Mouse (Mus musculus) forebrain, embryonic 15.5 days (tissue): ENCODE results near the gene Uba2. TPM values are rescaled to one million over a fixed set of nuclear protein-coding genes. Genes with fewer than 3 reads are reported as not detected.
A peak's percentile ranks its signal among the peaks of the same experiment; 100 is the strongest.
"Not testable (repeated sequence)": the region's sequence is repeated elsewhere in the genome, so short reads cannot be mapped to it uniquely, and the experiment has no call there.

Source experiments
- ATAC-seq: fragments of 200-750 bp; cut with Nextera tagmentation; replicated peaks from 2 replicates; pipeline ENCODE4 v1.8.0; 2017; ENCODE audit warnings: mild to moderate bottlenecking, moderate TSS enrichment, moderate library complexity
- H3K27ac ChIP-seq: fragments of 300-500 bp; sonication (generic); replicated peaks from 2 replicates; pipeline ENCODE4 v1.5.1; 2015; ENCODE audit warnings: mild to moderate bottlenecking, inconsistent platforms
- H3K27me3 ChIP-seq: fragments of 300-500 bp; sonication (generic); 2 replicates; pipeline ENCODE4 v1.6.1; 2015; ENCODE audit warnings: inconsistent platforms
- H3K36me3 ChIP-seq: fragments of 300-500 bp; sonication (generic); 2 replicates; pipeline ENCODE4 v1.6.1; 2015; ENCODE audit warnings: mild to moderate bottlenecking, inconsistent platforms
- H3K4me1 ChIP-seq: fragments of 300-500 bp; sonication (generic); 2 replicates; pipeline ENCODE4 v1.6.1; 2015; ENCODE audit warnings: inconsistent platforms
- H3K4me2 ChIP-seq: fragments of 300-500 bp; sonication (generic); replicated peaks from 2 replicates; pipeline ENCODE4 v1.6.1; 2015; ENCODE audit warnings: mild to moderate bottlenecking, inconsistent platforms
- H3K4me3 ChIP-seq: fragments of 300-500 bp; sonication (generic); 2 replicates; pipeline ENCODE4 v1.5.1; 2015; ENCODE audit warnings: mild to moderate bottlenecking, inconsistent platforms
- H3K9ac ChIP-seq: fragments of 300-500 bp; sonication (generic); replicated peaks from 2 replicates; pipeline ENCODE4 v1.6.1; 2015; ENCODE audit warnings: mild to moderate bottlenecking, inconsistent platforms
- H3K9me3 ChIP-seq: fragments of 300-500 bp; sonication (generic); 2 replicates; pipeline ENCODE4 v1.6.1; 2016; ENCODE audit warnings: inconsistent platforms
- WGBS: fragments of 180-500 bp; shearing (Covaris S2); methylation state at CpG from one replicate; pipeline ENCODE4 v1.1.7; 2015; ENCODE audit warnings: mixed read lengths; 5-methylcytosine and 5-hydroxymethylcytosine counted together
- polyA plus RNA-seq: library from polyadenylated mRNA; unstranded; fragments of >200 nt; fragmentation: Nextera tagmentation; extraction: Ambion mirVana; gene quantifications from 2 replicates; pipeline ENCODE4 v1.2.1, GENCODE M21; 2015

The Uba2 gene
- polyA plus RNA-seq, 1 experiment from 2014 or later, result 208 TPM

- H3K9me3 ChIP-seq, result no peaks in the 10 kb centered on the region
- WGBS, result 59% methylated on average over 3 of the region's 3 CpGs
- peaks cover 16% of the 10 kb centered on the region for H3K36me3 ChIP-seq
- peak overlapping the region; percentile 75 for H3K4me2 ChIP-seq
- H3K4me3 ChIP-seq, result peak overlapping the region; percentile 69
- no peak for ATAC-seq
- no peaks in the 10 kb centered on the region for H3K27me3 ChIP-seq
- H3K9ac ChIP-seq, result peak overlapping the region; percentile 83
- H3K4me1 ChIP-seq, result peaks cover 9% of the 10 kb centered on the region
- H3K27ac ChIP-seq, result no peak overlapping the region
Measured at GRCm38 (mm10) chr7:34195632-34196031, 26.2 kb upstream of the Uba2 start.

- no peak overlapping the region for H3K4me2 ChIP-seq
- no peak overlapping the region for H3K27ac ChIP-seq
- ATAC-seq, result no peak
- no peak overlapping the region for H3K4me3 ChIP-seq
- 89% methylated on average over 6 of the region's 6 CpGs for WGBS
- H3K9me3 ChIP-seq, result no peaks in the 10 kb centered on the region
- peaks cover 33% of the 10 kb centered on the region for H3K36me3 ChIP-seq
- H3K27me3 ChIP-seq, result no peaks in the 10 kb centered on the region
- peaks cover 9% of the 10 kb centered on the region for H3K4me1 ChIP-seq
- H3K9ac ChIP-seq, result no peak overlapping the region
Measured at GRCm38 (mm10) chr7:34192825-34193224, 23.4 kb upstream of the Uba2 start.

GRCm38 (mm10) chr7:34189376-34189989 is 20.1 kb upstream of the Uba2 start:
- no peak for ATAC-seq
- Histone ChIP-seq H3K27ac (no peak overlapping the region), H3K36me3 (peaks cover 62% of the 10 kb centered on the region), H3K4me3 (no peak overlapping the region), H3K9me3 (no peaks in the 10 kb centered on the region), H3K4me1 (no peaks in the 10 kb centered on the region), H3K9ac (no peak overlapping the region), H3K27me3 (no peaks in the 10 kb centered on the region), H3K4me2 (no peak overlapping the region)
- 90% methylated on average over 12 of the region's 12 CpGs for WGBS

- peaks cover 43% of the 10 kb centered on the region for H3K36me3 ChIP-seq
- no peak overlapping the region for H3K4me2 ChIP-seq
- H3K9ac ChIP-seq, result no peak overlapping the region
- no peak for ATAC-seq
- H3K4me3 ChIP-seq, result no peak overlapping the region
- H3K27me3 ChIP-seq, result no peaks in the 10 kb centered on the region
- no peak overlapping the region for H3K27ac ChIP-seq
- 85% methylated on average over 3 of the region's 3 CpGs for WGBS
- no peaks in the 10 kb centered on the region for H3K9me3 ChIP-seq
- no peaks in the 10 kb centered on the region for H3K4me1 ChIP-seq
Measured at GRCm38 (mm10) chr7:34183794-34184193, 14.4 kb upstream of the Uba2 start.

- WGBS, result 89% methylated on average over 13 of the region's 13 CpGs
- Histone ChIP-seq H3K36me3 (peaks cover 39% of the 10 kb centered on the region), H3K27me3 (no peaks in the 10 kb centered on the region), H3K9me3 (no peaks in the 10 kb centered on the region), H3K4me2 (no peak overlapping the region), H3K4me3 (no peak overlapping the region), H3K9ac (no peak overlapping the region), H3K4me1 (no peaks in the 10 kb centered on the region), H3K27ac (no peak overlapping the region)
- no peak for ATAC-seq
Measured at GRCm38 (mm10) chr7:34183356-34183755, 14.0 kb upstream of the Uba2 start.

- not testable (repeated sequence) for H3K36me3 ChIP-seq, H3K9ac ChIP-seq, H3K9me3 ChIP-seq, H3K4me2 ChIP-seq, H3K4me3 ChIP-seq, H3K27ac ChIP-seq, H3K27me3 ChIP-seq, ATAC-seq, H3K4me1 ChIP-seq
- 87% methylated on average over 6 of the region's 6 CpGs for WGBS
Measured at GRCm38 (mm10) chr7:34176241-34176640, 6.8 kb upstream of the Uba2 start.

GRCm38 (mm10) chr7:34172251-34172650 is 2.9 kb upstream of the Uba2 start:
- ATAC-seq, result no peak
- H3K4me1 ChIP-seq, result peaks cover 5% of the 10 kb centered on the region
- H3K27me3 ChIP-seq, result no peaks in the 10 kb centered on the region
- H3K4me3 ChIP-seq, result no peak overlapping the region
- H3K9ac ChIP-seq, result no peak overlapping the region
- H3K27ac ChIP-seq, result no peak overlapping the region
- H3K9me3 ChIP-seq, result no peaks in the 10 kb centered on the region
- no peak overlapping the region for H3K4me2 ChIP-seq
- WGBS, result 78% methylated on average over 1 of the region's 1 CpGs
- H3K36me3 ChIP-seq, result no peaks in the 10 kb centered on the region

- Histone ChIP-seq H3K27ac (peak overlapping the region; percentile 88), H3K9me3 (no peaks in the 10 kb centered on the region), H3K4me3 (peak overlapping the region; percentile 88), H3K9ac (peak overlapping the region; percentile 98), H3K36me3 (peaks cover 15% of the 10 kb centered on the region), H3K27me3 (no peaks in the 10 kb centered on the region), H3K4me2 (peak overlapping the region; percentile 61), H3K4me1 (peaks cover 14% of the 10 kb centered on the region)
- peak; percentile 96 for ATAC-seq
- 9% methylated on average over 30 of the region's 30 CpGs for WGBS
Measured at GRCm38 (mm10) chr7:34168470-34169251, 738 bp downstream of the Uba2 start.

GRCm38 (mm10) chr7:34167766-34168469 is 1.5 kb downstream of the Uba2 start:
- under 1% methylated on average over 54 of the region's 54 CpGs for WGBS
- no peaks in the 10 kb centered on the region for H3K27me3 ChIP-seq
- peak overlapping the region; percentile 98 for H3K9ac ChIP-seq

GRCm38 (mm10) chr7:34166850-34167249 is 2.5 kb downstream of the Uba2 start:
- H3K9ac ChIP-seq, result no peak overlapping the region
- no peaks in the 10 kb centered on the region for H3K27me3 ChIP-seq
- H3K4me2 ChIP-seq, result 0 out of 2 replicates have a peak overlapping the region, but pooled peaks have one; percentile 23
- peaks cover 14% of the 10 kb centered on the region for H3K4me1 ChIP-seq
- H3K4me3 ChIP-seq, result no peak overlapping the region
- no peaks in the 10 kb centered on the region for H3K9me3 ChIP-seq
- H3K27ac ChIP-seq, result no peak overlapping the region
- WGBS, result 54% methylated on average over 4 of the region's 4 CpGs
- no peak for ATAC-seq
- peaks cover 33% of the 10 kb centered on the region for H3K36me3 ChIP-seq

More at GRCm38 (mm10) chr7:34167766-34168469, 1.5 kb downstream of the Uba2 start:
- peaks cover 23% of the 10 kb centered on the region for H3K36me3 ChIP-seq
- H3K4me3 ChIP-seq, result peak overlapping the region; percentile 88
- peak overlapping the region; percentile 88 for H3K27ac ChIP-seq
- H3K4me2 ChIP-seq, result peak overlapping the region; percentile 61
- H3K9me3 ChIP-seq, result no peaks in the 10 kb centered on the region
- H3K4me1 ChIP-seq, result peaks cover 14% of the 10 kb centered on the region
- peak; percentile 86 for ATAC-seq

GRCm38 (mm10) chr7:34165999-34166398 is 3.4 kb downstream of the Uba2 start:
- 87% methylated on average over 3 of the region's 3 CpGs for whole genome bisulfite sequencing
- Histone ChIP-seq H3K9me3 (no peaks in the 10 kb centered on the region), H3K27ac (no peak overlapping the region), H3K4me2 (no peak overlapping the region), H3K4me1 (peaks cover 14% of the 10 kb centered on the region), H3K9ac (no peak overlapping the region), H3K27me3 (no peaks in the 10 kb centered on the region), H3K4me3 (no peak overlapping the region), H3K36me3 (peaks cover 42% of the 10 kb centered on the region)
- no peak for ATAC-seq

GRCm38 (mm10) chr7:34164671-34165070 is 4.7 kb downstream of the Uba2 start:
- H3K27ac ChIP-seq, result no peak overlapping the region
- H3K9ac ChIP-seq, result no peak overlapping the region
- H3K4me1 ChIP-seq, result peaks cover 14% of the 10 kb centered on the region
- WGBS, result 94% methylated on average over 7 of the region's 7 CpGs
- no peak overlapping the region for H3K4me3 ChIP-seq
- H3K27me3 ChIP-seq, result no peaks in the 10 kb centered on the region
- H3K9me3 ChIP-seq, result no peaks in the 10 kb centered on the region
- no peak for ATAC-seq
- H3K4me2 ChIP-seq, result no peak overlapping the region
- H3K36me3 ChIP-seq, result peaks cover 53% of the 10 kb centered on the region
